Mouse (Mus musculus) heart, adult 2 months (tissue): ENCODE measurements around the gene Timp2.

Source experiments
- CTCF ChIP-seq: fragments of 200-600 bp; IDR thresholded peaks from 2 replicates; pipeline ENCODE4 v1.8.1; 2022; ENCODE audit warnings: antibody characterized with exemption, mild to moderate bottlenecking, moderate library complexity
- EP300 ChIP-seq: fragments of 200-500 bp; IDR thresholded peaks from 2 replicates; pipeline ENCODE4 v1.6.1; 2011; ENCODE audit warnings: low read depth, low read length, control low read depth; ENCODE audit not compliant: insufficient read depth

DNA sequence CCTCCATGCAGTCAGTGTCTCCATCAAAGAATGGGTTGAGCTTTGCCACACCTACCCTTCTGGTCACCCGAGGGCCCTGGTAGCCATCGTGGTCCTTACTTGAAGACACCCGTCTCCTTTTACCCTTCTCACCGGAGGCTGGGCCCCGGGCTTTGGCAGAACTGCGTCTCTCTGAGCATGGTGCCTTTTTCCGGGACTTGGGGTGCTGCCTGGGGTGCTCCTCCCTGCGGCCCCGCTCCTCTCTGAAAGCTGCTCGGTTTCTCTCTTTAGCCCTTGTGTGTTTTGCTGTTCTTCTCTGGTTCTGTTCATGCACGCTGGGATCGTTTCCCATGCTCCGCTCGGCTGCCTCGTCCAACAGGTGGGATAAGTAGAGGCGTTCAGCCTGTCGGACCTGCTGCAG lies 22.1 kb downstream of the Timp2 start:
- TF ChIP-seq EP300: no peak
- no peak for TF ChIP-seq CTCF
